Mouse (Mus musculus): ENCODE data around the gene Rbms3.

- TF ChIP-seq POLR2A (IDR thresholded peaks at IDR 0.05; ENCODE audit: extremely low read depth, insufficient read depth, low read length) (no peak), CTCF (IDR thresholded peaks at IDR 0.05; ENCODE audit: low read depth, low read length) (no peak)
These were observed 248.8 kb downstream of the Rbms3 start for GRCm38 (mm10) chr9:117380876-117381275.

Measured in liver, adult 2 months (tissue).